Comparison of ENCODE assay signal across 10 mouse cellular contexts in genomic region chr5:115340007-115340406, GRCm38 (mm10). TPM values are rescaled to one million over a fixed set of nuclear protein-coding genes. Genes with fewer than 3 reads are reported as not detected.
DNase-seq lines count a peak whose midpoint lies in the region; ATAC-seq and TF ChIP-seq lines count a peak whose summit lies in the region.
"Had no signal": no experiment of that assay in that cellular context is flagged by ENCODE, and none has a peak within 500 bp of the region (broad histone marks: within the 10 kb centered on the region; RNA-seq: fewer than 3 reads in every experiment).

No protein-coding gene starts in this region.

- H3K36me3 ChIP-seq in limb, embryonic 10.5 days = peaks cover 62% of the 10 kb centered on the region
- H3K36me3 ChIP-seq in neural tube, embryonic 13.5 days = peaks cover 49% of the 10 kb centered on the region

- no peak for DNase-seq in layer of hippocampus, adult 2 months (ENCODE audit: low spot score in 2 of 2)
- DNase-seq in layer of hippocampus, postnatal 14 days (ENCODE audit: low spot score in 2 of 2) = no peak
- no peak for DNase-seq in limb, embryonic 10.5 days (ENCODE audit: low spot score)
- no peak for DNase-seq in ovary, adult 18-20 months (ENCODE audit: low spot score)
- no peak for DNase-seq in gastrocnemius, postnatal 36 days
- no peak for DNase-seq in right cerebral cortex, postnatal 4 days
- DNase-seq: cerebellum, postnatal 25 days had no signal

- peak overlapping the region; percentile 80 for H3K4me2 ChIP-seq in neural tube, embryonic 13.5 days

- peak overlapping the region; percentile 91 for H3K4me3 ChIP-seq in layer of hippocampus, adult 2 months
- H3K4me3 ChIP-seq in embryonic fibroblast, embryonic 13.5 days (ENCODE audit: insufficient read depth, low read length) = peak overlapping the region; percentile 88
- peak overlapping the region; percentile 94 for H3K4me3 ChIP-seq in limb, embryonic 10.5 days
- peak overlapping the region; percentile 72 for H3K4me3 ChIP-seq in neural tube, embryonic 13.5 days

- H3K4me1 ChIP-seq in embryonic fibroblast, embryonic 13.5 days (ENCODE audit: control insufficient read depth, insufficient read depth, low read length) = peaks cover 10% of the 10 kb centered on the region; the same call in 1 of the 2 replicates
- H3K4me1 ChIP-seq in limb, embryonic 10.5 days = peaks cover 27% of the 10 kb centered on the region
- peaks cover 30% of the 10 kb centered on the region for H3K4me1 ChIP-seq in neural tube, embryonic 13.5 days (replicated peaks)

- ATAC-seq in neural tube, embryonic 13.5 days (ENCODE audit: low read depth) = no peak

- no peak for TF ChIP-seq CTCF in layer of hippocampus, adult 2 months (conservative IDR thresholded peaks at IDR 0.05)
- TF ChIP-seq CTCF in embryonic fibroblast, embryonic 13.5 days (IDR thresholded peaks at IDR 0.05; ENCODE audit: borderline replicate concordance, insufficient read depth, low read length) = no peak

- no peaks in the 10 kb centered on the region for H3K27me3 ChIP-seq in limb, embryonic 10.5 days (ENCODE audit: low read depth, poor library complexity, severe bottlenecking)
- no peaks in the 10 kb centered on the region for H3K27me3 ChIP-seq in neural tube, embryonic 13.5 days
- H3K27me3 ChIP-seq: Patski had no signal

- peak overlapping the region; percentile 81 for H3K9ac ChIP-seq in neural tube, embryonic 13.5 days

- intact Hi-C loops in gastrocnemius, postnatal 36 days (cut with DNase I) = loop anchor here (10.0 kb wide), 1 partner anchor 155 kb away; no protein-coding TSS in a partner anchor

- peak overlapping the region; percentile 93; the same call in 1 of the 2 replicates for H3K27ac ChIP-seq in layer of hippocampus, adult 2 months
- H3K27ac ChIP-seq in embryonic fibroblast, embryonic 13.5 days (ENCODE audit: insufficient read depth, low read length) = no peak overlapping the region
- H3K27ac ChIP-seq in limb, embryonic 10.5 days = no peak overlapping the region
- no peak overlapping the region for H3K27ac ChIP-seq in neural tube, embryonic 13.5 days (replicated peaks)

- 34% methylated on average over 7 of the region's 7 CpGs for WGBS in limb, embryonic 10.5 days
- WGBS in neural tube, embryonic 13.5 days = 39% methylated on average over 7 of the region's 7 CpGs

- H3K9me3 ChIP-seq in limb, embryonic 10.5 days (replicated peaks) = no peaks in the 10 kb centered on the region
- H3K9me3 ChIP-seq in neural tube, embryonic 13.5 days = no peaks in the 10 kb centered on the region

- no peak for TF ChIP-seq POLR2A in embryonic fibroblast, embryonic 13.5 days (IDR thresholded peaks at IDR 0.05; ENCODE audit: low read depth, low read length)

RNA-seq across cellular contexts. Expression of gene Gatc, which starts 1.0 kb away (rescaled TPM):
- 10 to 100 TPM; 19.5 to 20.8 TPM for total RNA-seq in layer of hippocampus, adult 2 months (2021)
- 10 to 100 TPM; 22.3 to 22.6 TPM for total RNA-seq in layer of hippocampus, postnatal 14 days (2021)
- polyA plus RNA-seq in embryonic fibroblast, embryonic 13.5 days (2011; ENCODE audit: insufficient read length, low read depth, missing spikeins) = 13.6 and 18.7 TPM in 2 replicates
- 33.3 and 34.1 TPM in 2 replicates for polyA plus RNA-seq in limb, embryonic 10.5 days (2016; fragmentation: Nextera tagmentation; extraction: Ambion mirVana)
- 36.7 and 41.1 TPM in 2 replicates for polyA plus RNA-seq in neural tube, embryonic 13.5 days (2015; fragmentation: Nextera tagmentation; extraction: Ambion mirVana)
- total RNA-seq in gastrocnemius, postnatal 36 days (2021) = 10 to 100 TPM; 22.0 to 22.2 TPM

RNA-seq across cellular contexts. Expression of gene Triap1, which starts 1.0 kb away (rescaled TPM):
- 10 to 100 TPM; 22.3 to 25.4 TPM for total RNA-seq in layer of hippocampus, adult 2 months (2021)
- 10 to 100 TPM; 28.8 to 31.4 TPM for total RNA-seq in layer of hippocampus, postnatal 14 days (2021)
- polyA plus RNA-seq in embryonic fibroblast, embryonic 13.5 days (2011; ENCODE audit: insufficient read length, low read depth, missing spikeins) = 20.4 and 20.5 TPM in 2 replicates
- polyA plus RNA-seq in limb, embryonic 10.5 days (2016; fragmentation: Nextera tagmentation; extraction: Ambion mirVana) = 55.0 and 60.0 TPM in 2 replicates
- polyA plus RNA-seq in neural tube, embryonic 13.5 days (2015; fragmentation: Nextera tagmentation; extraction: Ambion mirVana) = 49.7 and 54.8 TPM in 2 replicates
- total RNA-seq in gastrocnemius, postnatal 36 days (2021) = 10 to 100 TPM; 16.5 to 19.4 TPM

RNA-seq across cellular contexts. Expression of gene Cox6a1, which starts 8.8 kb away (rescaled TPM):
- total RNA-seq in layer of hippocampus, adult 2 months (2021) = 100 to 1,000 TPM; 685 to 700 TPM
- total RNA-seq in layer of hippocampus, postnatal 14 days (2021) = 100 to 1,000 TPM; 865 to 866 TPM
- 280 and 336 TPM in 2 replicates for polyA plus RNA-seq in embryonic fibroblast, embryonic 13.5 days (2011; ENCODE audit: insufficient read length, low read depth, missing spikeins)
- 718 and 743 TPM in 2 replicates for polyA plus RNA-seq in limb, embryonic 10.5 days (2016; fragmentation: Nextera tagmentation; extraction: Ambion mirVana)
- polyA plus RNA-seq in neural tube, embryonic 13.5 days (2015; fragmentation: Nextera tagmentation; extraction: Ambion mirVana) = 1,130 and 1,174 TPM in 2 replicates
- 10 to 100 TPM; 49.7 to 56.1 TPM for total RNA-seq in gastrocnemius, postnatal 36 days (2021)

RNA-seq across cellular contexts. Expression of gene Srsf9, which starts 13.0 kb away (rescaled TPM):
- 100 to 1,000 TPM in 1 of 2 experiments, 10 to 100 TPM in 1; 91.4 to 102 TPM for total RNA-seq in layer of hippocampus, adult 2 months (2021)
- 10 to 100 TPM; 82.0 to 88.2 TPM for total RNA-seq in layer of hippocampus, postnatal 14 days (2021)
- polyA plus RNA-seq in embryonic fibroblast, embryonic 13.5 days (2011; ENCODE audit: insufficient read length, low read depth, missing spikeins) = 90.7 and 96.9 TPM in 2 replicates
- 444 and 468 TPM in 2 replicates for polyA plus RNA-seq in limb, embryonic 10.5 days (2016; fragmentation: Nextera tagmentation; extraction: Ambion mirVana)
- polyA plus RNA-seq in neural tube, embryonic 13.5 days (2015; fragmentation: Nextera tagmentation; extraction: Ambion mirVana) = 170 and 220 TPM in 2 replicates
- 10 to 100 TPM; 10.7 to 11.0 TPM for total RNA-seq in gastrocnemius, postnatal 36 days (2021)

RNA-seq across cellular contexts. Expression of gene Dynll1, which starts 39.2 kb away (rescaled TPM):
- total RNA-seq in layer of hippocampus, adult 2 months (2021) = 100 to 1,000 TPM; 727 to 730 TPM
- 100 to 1,000 TPM; 770 to 901 TPM for total RNA-seq in layer of hippocampus, postnatal 14 days (2021)
- polyA plus RNA-seq in embryonic fibroblast, embryonic 13.5 days (2011; ENCODE audit: insufficient read length, low read depth, missing spikeins) = 572 and 612 TPM in 2 replicates
- polyA plus RNA-seq in limb, embryonic 10.5 days (2016; fragmentation: Nextera tagmentation; extraction: Ambion mirVana) = 1,816 and 1,865 TPM in 2 replicates
- 1,475 and 1,543 TPM in 2 replicates for polyA plus RNA-seq in neural tube, embryonic 13.5 days (2015; fragmentation: Nextera tagmentation; extraction: Ambion mirVana)
- total RNA-seq in gastrocnemius, postnatal 36 days (2021) = 10 to 100 TPM; 51.5 to 76.5 TPM

Comparison
In these comparisons a context has a peak if more than half of its experiments do, and no peak if none do; other contexts are left out.
1. RNA of gene Cox6a1, which starts 8.8 kb away (total RNA-seq): 865 to 866 TPM in layer of hippocampus, postnatal 14 days and 685 to 700 TPM in layer of hippocampus, adult 2 months; 49.7 to 56.1 TPM in gastrocnemius, postnatal 36 days; every median in the first group is over 10 times any median in the second.
2. Peak in every context shown above with its lines, with median percentiles within 50 percentile points of each other: H3K4me3 ChIP-seq.